Mouse (Mus musculus): Measurements from ENCODE around the gene Igsf23. TPM values are rescaled to one million over a fixed set of nuclear protein-coding genes. Genes with fewer than 3 reads are reported as not detected.
"Not testable (repeated sequence)": the region's sequence is repeated elsewhere in the genome, so short reads cannot be mapped to it uniquely, and the experiment has no call there.

Igsf23 gene
- polyA plus RNA-seq, 1 experiment from 2014 or later = 0.06 TPM

- TF ChIP-seq CTCF (IDR thresholded peaks at IDR 0.05) = no peak
- no peaks in the 10 kb centered on the region for H3K27me3 ChIP-seq
- POLR2A ChIA-PET = no interaction called here
- in situ Hi-C loops (cut with MboI; ENCODE audit: low pct_unique_long_range_greater_than_20kb) = no loop called here
- DNase-seq (ENCODE audit: low read depth, low spot score) = no peak
- ATAC-seq = no peak
- CTCF ChIA-PET = no interaction called here
Measured at GRCm38 (mm10) chr7:19935961-19936360, 14.6 kb downstream of the Igsf23 start.

GRCm38 (mm10) chr7:19935171-19935751 is 15.3 kb downstream of the Igsf23 start:
- ATAC-seq = no peak
- ChIA-PET CTCF (interaction anchor here (1.1 to 1.3 kb wide), 2 partner anchors 12 to 59 kb away, joined by 3 read pairs; no protein-coding TSS in a partner anchor), POLR2A (no interaction called here)
- no peak for TF ChIP-seq CTCF (IDR thresholded peaks at IDR 0.05)
- DNase-seq (ENCODE audit: low read depth, low spot score) = no peak
- in situ Hi-C loops (cut with MboI; ENCODE audit: low pct_unique_long_range_greater_than_20kb) = no loop called here
- no peaks in the 10 kb centered on the region for H3K27me3 ChIP-seq

- ATAC-seq (peak; percentile 89), DNase-seq (ENCODE audit: low read depth, low spot score) (peak; percentile 90)
- POLR2A ChIA-PET = interaction anchor here (0.6 kb wide), 1 partner anchor 20 kb away, joined by 4 read pairs; no protein-coding TSS in a partner anchor
- CTCF ChIA-PET = no interaction called here
- TF ChIP-seq CTCF (IDR thresholded peaks at IDR 0.05) = no peak
- no peaks in the 10 kb centered on the region for H3K27me3 ChIP-seq
- in situ Hi-C loops (cut with MboI; ENCODE audit: low pct_unique_long_range_greater_than_20kb) = no loop called here
Measured at GRCm38 (mm10) chr7:19932877-19933809, 17.4 kb downstream of the Igsf23 start.

- no peaks in the 10 kb centered on the region for H3K27me3 ChIP-seq
- TF ChIP-seq CTCF (IDR thresholded peaks at IDR 0.05) = no peak
- no peak for ATAC-seq
- ChIA-PET POLR2A (no interaction called here), CTCF (no interaction called here)
- DNase-seq (ENCODE audit: low read depth, low spot score) = no peak
- in situ Hi-C loops (cut with MboI; ENCODE audit: low pct_unique_long_range_greater_than_20kb) = no loop called here
Measured at GRCm38 (mm10) chr7:19932133-19932876, 18.3 kb downstream of the Igsf23 start.

GRCm38 (mm10) chr7:19930481-19930880 is 20.1 kb downstream of the Igsf23 start:
- DNase-seq (ENCODE audit: low read depth, low spot score); H3K27me3 ChIP-seq; ATAC-seq; CTCF ChIA-PET; POLR2A ChIA-PET; in situ Hi-C loops (cut with MboI; ENCODE audit: low pct_unique_long_range_greater_than_20kb): not testable (repeated sequence)

GRCm38 (mm10) chr7:19928486-19928885 is 22.1 kb downstream of the Igsf23 start:
- ATAC-seq = no peak
- CTCF ChIA-PET = interaction anchor here (1.5 kb wide), 1 partner anchor 17 kb away, joined by 4 read pairs; no protein-coding TSS in a partner anchor
- POLR2A ChIA-PET = interaction anchor here (0.7 to 1.3 kb wide), 2 partner anchors 23 to 758 kb away, joined by 3 to 4 read pairs; no protein-coding TSS in a partner anchor
- DNase-seq (ENCODE audit: low read depth, low spot score) = no peak
- in situ Hi-C loops (cut with MboI; ENCODE audit: low pct_unique_long_range_greater_than_20kb) = no loop called here
- H3K27me3 ChIP-seq = no peaks in the 10 kb centered on the region
- no peak for TF ChIP-seq CTCF (IDR thresholded peaks at IDR 0.05)

- CTCF ChIA-PET = no interaction called here
- no peak for DNase-seq (ENCODE audit: low read depth, low spot score)
- ATAC-seq = no peak
- no peak for TF ChIP-seq CTCF (IDR thresholded peaks at IDR 0.05)
- no peaks in the 10 kb centered on the region for H3K27me3 ChIP-seq
- POLR2A ChIA-PET = no interaction called here
- in situ Hi-C loops (cut with MboI; ENCODE audit: low pct_unique_long_range_greater_than_20kb) = no loop called here
Measured at GRCm38 (mm10) chr7:19926849-19927480, 23.6 kb downstream of the Igsf23 start.

GRCm38 (mm10) chr7:19925376-19925775 is 25.2 kb downstream of the Igsf23 start:
- TF ChIP-seq CTCF (IDR thresholded peaks at IDR 0.05) = no peak
- in situ Hi-C loops (cut with MboI; ENCODE audit: low pct_unique_long_range_greater_than_20kb) = no loop called here
- ChIA-PET CTCF (no interaction called here), POLR2A (no interaction called here)
- ATAC-seq (no peak), DNase-seq (ENCODE audit: low read depth, low spot score) (no peak)
- no peaks in the 10 kb centered on the region for H3K27me3 ChIP-seq

GRCm38 (mm10) chr7:19923797-19924196 is 26.8 kb downstream of the Igsf23 start:
- no peak for ATAC-seq
- ChIA-PET POLR2A (no interaction called here), CTCF (no interaction called here)
- no peaks in the 10 kb centered on the region for H3K27me3 ChIP-seq
- in situ Hi-C loops (cut with MboI; ENCODE audit: low pct_unique_long_range_greater_than_20kb) = no loop called here
- no peak for DNase-seq (ENCODE audit: low read depth, low spot score)
- TF ChIP-seq CTCF (IDR thresholded peaks at IDR 0.05) = no peak

- CTCF ChIA-PET = no interaction called here
- in situ Hi-C loops (cut with MboI; ENCODE audit: low pct_unique_long_range_greater_than_20kb) = no loop called here
- no peak for TF ChIP-seq CTCF (IDR thresholded peaks at IDR 0.05)
Measured at GRCm38 (mm10) chr7:19923354-19923753, 27.2 kb downstream of the Igsf23 start.

More at GRCm38 (mm10) chr7:19923354-19923753, 27.2 kb downstream of the Igsf23 start:
- H3K27me3 ChIP-seq = no peaks in the 10 kb centered on the region
- ATAC-seq (no peak), DNase-seq (ENCODE audit: low read depth, low spot score) (no peak)
- POLR2A ChIA-PET = no interaction called here

Data from Patski (cell line).